Mouse (Mus musculus): Measurements from ENCODE around the gene Hilpda.

Gene Hilpda

GRCm38 (mm10) chr6:29276746-29277145 is 4.5 kb downstream of the Hilpda start:
- DNase-seq (ENCODE audit: low read depth, low spot score): peak; percentile 68

DNA sequence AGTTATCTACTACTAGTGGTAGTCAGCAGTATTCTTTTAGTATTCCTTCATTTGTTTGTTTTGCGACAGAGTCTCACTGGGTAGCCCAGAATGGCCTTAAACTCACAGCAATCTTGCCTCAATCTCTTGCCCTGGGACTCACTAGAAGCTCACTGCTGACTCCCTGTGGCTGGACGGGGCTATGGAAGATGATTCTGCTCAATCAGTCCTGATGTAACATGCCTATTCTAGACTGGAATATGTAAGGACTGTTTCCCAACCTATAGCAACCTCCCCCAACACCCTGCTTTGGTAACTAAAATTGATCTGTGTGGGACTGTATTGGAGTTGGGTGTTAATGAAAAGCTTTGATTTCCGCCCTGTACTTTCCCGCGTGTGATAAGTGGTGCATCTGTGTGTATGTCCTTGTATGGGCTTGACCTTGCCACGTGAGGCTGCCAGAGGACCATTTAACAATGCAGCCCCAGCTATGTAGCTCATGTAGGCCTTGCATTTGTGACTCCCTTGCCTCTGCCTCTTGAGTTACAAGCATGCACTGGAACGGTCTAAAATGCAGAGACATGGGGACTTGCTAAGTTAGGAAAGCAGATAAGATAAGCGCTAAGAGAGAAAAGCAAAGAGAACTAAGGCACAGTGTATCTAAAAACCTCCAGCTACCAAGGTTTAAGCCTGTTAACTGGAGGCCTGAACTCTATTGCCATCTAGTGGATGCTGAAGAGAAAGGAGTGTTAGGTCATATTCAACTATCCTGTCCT is 6.4 kb downstream of the Hilpda start:
- DNase-seq (ENCODE audit: low read depth, low spot score): peak; percentile 51

DNA sequence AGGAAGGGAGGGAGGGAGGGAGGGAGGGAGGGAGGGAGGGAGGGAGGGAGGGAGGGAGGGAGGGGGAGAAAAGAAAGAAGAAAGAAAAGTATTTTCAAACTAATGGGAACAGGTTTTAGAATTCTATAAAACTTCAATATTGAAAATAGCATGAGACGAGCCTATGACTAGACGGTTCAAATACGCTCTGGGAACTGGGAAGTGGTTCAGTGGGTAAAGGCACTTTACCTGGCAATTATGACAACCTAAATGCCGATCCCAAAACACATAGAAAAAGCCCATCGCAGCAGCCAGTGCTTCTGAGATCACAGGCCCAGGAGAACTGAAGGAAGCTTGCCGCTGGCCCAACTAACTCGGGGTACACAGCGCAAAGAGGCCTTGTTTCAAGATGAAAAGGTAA is 7.0 kb downstream of the Hilpda start, which contains the start of gene Fam71f2:
Gene Fam71f2 (plus strand): TSS at position 301 of the 400 bp plus-strand sequence.
- no peak for DNase-seq (ENCODE audit: low read depth, low spot score)

DNA sequence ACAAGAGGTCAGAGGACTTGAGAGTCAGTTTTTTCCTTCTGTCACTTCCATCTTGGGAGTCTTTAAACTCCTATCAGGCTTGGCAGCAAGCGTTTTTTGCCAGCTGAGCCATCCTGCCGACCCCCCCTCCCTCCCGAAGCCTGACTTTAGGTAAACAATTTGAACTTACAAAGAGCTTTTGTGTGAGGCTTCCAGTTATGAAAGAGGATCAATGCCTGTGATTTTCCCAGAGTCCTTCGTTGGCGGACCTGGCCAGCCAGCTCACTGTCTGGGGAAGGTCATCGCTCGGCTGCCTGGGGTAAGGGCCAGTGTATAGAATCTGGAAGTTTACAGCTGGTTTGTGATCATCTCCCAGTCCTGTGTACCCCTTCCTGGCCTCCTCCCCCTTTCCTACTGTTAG is 8.4 kb downstream of the Hilpda start:
- DNase-seq (ENCODE audit: low read depth, low spot score): no peak

DNA sequence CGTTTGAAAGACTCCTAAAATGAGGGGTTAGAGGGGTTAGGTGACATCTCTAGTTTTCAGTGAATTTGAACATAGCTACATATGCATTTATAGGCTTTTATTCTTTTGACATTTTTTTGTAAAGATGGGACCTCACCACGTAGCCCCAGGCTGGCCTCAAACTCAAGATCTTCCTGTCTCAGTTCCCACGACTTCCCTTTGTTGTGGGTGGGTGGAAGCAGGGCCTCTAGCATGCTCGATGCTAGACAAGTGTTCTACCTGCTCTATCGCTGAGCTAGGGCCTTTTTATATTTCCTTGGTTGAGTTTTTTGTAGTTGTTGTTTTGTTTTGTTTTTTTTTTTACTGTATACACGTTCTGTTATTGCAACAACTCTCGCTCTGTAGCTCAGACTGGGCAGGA is 14.6 kb downstream of the Hilpda start:
- DNase-seq (ENCODE audit: low read depth, low spot score): no peak

DNA sequence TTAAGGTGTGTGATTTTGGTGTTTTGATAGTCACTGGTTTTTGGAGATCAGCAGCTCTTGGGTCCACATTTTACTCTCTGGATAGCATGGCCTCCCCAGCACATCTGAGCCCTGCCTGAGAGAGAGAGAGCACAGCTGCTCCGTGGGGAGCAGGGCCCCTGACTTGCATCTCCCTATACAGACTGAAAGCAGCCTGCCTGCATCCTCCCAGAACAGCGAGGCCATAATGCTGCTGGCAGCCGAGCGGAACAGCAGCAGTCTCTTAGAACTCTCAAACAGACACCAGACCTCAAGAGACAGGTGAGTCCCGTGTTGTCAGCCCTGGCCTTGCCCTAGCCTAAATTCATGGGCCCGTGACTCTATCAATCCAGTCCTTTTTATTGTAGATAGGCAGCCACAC is 15.2 kb downstream of the Hilpda start:
- DNase-seq (ENCODE audit: low read depth, low spot score): no peak

- DNase-seq (ENCODE audit: low read depth, low spot score): no peak
Observed at GRCm38 (mm10) chr6:29287944-29288343, 15.7 kb downstream of the Hilpda start.

DNA sequence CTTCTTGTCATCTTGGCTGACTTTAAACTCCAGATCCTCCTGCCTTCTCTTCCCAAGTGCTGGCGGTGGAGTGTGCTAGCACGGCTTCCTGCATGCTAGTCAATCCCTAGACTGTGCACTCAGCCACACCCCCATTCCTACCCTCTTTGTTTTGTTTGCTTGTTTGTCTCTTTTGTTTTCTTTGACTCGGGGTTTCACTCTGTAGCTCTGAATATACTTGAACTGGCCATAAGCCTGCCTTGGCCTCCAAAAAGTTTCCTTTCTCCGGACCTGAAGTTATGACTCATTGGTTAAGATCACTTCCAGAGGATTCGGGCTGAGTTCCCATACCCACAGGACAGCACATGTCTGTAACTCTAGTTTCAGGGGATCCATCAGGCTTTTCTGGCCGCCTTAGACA is 16.4 kb downstream of the Hilpda start:
- DNase-seq (ENCODE audit: low read depth, low spot score): no peak

DNA sequence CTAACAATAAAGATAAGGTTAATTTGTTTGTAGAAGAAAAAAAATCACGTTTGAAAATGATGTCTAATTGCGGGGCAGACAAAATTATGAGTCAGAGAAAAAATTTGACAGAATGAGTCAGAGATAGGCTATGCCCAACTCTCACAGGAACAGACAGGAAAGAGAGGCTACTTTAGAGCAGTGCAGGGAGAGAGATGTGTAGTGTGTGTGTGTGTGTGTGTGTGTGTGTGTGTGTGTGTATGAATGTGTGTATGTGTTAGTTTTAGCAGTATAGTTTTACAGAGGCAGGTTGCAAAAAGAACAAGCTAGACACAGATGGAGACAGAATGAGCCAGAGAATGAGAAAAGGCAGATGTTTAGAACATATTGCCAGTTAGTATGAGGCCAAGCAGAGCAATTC is 26.8 kb downstream of the Hilpda start:
- no peak for DNase-seq (ENCODE audit: low read depth, low spot score)

- DNase-seq (ENCODE audit: low read depth, low spot score): no peak
Observed at GRCm38 (mm10) chr6:29303251-29303650, 31.0 kb downstream of the Hilpda start.

DNA sequence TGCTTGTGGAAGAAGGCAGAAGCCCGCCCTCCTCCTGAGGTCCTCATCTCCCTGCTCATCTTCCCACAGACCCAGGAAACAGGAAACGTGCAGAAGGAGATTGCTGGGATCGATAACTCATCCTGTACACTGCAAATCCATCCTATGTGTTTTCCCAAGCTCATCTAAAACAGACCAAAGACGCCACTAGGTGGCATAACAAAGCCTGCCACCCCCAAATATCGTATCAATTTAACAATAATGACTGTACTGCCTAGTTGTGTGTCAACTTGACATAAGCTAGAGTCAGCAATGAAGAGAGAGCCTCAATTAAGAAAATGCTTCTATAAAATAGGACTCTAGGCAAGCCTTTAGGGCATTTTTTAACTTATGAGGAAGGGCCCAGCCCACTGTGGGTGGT is 31.4 kb downstream of the Hilpda start:
- DNase-seq (ENCODE audit: low read depth, low spot score): no peak

DNA sequence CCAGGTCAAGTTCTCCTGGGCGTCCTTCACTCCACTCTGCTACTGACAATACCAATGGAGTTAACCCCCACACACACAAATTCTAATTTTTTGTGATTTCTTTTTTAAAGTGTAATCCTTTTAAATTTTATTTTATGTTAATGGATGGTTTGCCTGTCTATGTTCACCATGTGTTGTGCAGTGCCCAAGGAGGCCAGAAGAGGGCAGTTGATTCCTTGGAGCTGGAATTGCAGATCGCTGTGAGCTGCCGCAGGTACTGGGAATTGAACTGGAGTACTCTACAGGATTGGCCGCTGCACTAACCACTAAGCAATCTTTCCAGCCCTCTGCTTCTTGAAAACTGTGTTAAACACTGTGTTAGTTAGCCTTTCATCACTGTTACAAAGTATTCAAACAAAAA is 33.2 kb downstream of the Hilpda start:
- no peak for DNase-seq (ENCODE audit: low read depth, low spot score)

DNA sequence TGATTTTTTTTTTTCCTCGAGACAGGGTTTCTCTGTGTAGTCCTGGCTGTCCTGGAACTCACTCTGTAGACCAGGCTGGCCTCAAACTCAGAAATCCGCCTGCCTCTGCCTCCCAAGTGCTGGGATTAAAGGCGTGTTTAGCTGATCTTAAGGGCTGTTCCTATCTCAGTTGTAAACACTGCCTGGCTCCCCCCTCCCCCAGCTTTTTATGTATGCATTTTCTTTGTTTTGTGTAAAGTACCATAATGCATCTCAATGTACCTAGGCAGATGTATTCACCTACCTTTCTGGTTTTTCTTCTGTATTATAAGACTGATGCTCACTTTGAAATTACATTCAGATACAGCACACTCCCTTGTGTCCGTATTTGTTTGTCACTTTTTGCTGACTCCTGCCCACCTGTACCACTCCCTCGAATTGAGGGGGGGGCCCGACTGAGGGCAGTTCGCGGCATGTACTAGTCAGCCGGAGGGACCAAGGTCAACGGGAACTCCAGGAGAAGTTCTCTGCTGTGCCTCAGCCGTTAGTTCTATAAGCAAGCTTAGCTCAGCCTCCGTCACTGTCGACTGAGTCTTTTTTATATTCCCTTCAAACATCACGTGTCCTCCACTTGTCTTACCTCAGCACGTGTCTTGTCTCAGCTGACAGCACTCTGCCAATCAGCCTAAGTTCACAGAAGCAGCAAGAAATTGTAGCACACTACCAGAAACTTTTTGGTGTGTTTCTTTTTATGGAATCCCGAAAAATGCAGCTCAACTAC is 36.7 kb downstream of the Hilpda start:
- no peak for DNase-seq (ENCODE audit: low read depth, low spot score)

DNA sequence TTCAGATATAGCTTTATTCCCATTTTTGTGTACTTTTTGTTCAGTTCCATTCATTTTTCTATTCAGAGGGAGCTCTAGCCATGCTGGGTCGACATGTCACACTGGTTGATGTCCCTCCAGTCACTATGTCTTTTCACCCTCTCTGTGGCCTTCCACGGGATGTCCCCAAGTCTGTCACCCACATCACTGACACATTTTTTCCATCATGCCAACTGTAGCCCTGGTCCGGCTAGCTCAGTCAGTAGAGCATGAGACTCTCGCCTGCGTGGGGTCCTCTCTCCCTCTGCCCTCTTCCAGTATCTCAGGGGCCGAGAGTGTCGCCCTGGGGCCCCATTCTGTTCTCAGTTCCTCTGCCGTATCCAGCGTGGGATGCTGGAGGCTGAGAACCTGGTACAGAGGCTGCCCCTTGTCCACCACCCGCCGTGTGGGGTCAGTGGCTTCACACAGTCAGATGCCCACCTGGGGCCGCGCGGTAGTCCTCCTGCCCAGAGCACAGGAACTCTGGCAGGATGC is 41.5 kb downstream of the Hilpda start:
- no peak for DNase-seq (ENCODE audit: low read depth, low spot score)

DNA sequence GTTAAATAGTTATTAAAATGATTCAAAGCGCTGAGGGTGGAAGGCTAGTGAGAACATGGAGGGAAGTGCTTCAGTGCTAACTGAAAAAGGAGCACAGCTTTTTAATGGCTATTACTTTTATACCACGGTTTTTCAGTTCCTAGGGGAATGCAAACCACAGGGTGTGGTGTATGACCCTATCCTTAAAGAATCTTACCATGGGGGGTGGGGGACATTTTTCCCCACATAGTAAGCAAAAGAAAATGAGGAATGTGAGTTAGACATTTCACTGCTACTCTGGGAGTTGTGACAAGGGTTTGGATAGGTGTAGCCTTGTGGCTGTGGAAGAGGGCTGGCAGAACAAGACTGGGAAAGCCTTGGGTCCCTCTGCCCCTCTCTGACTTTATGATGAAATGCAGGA is 45.0 kb downstream of the Hilpda start:
- no peak for DNase-seq (ENCODE audit: low read depth, low spot score)

GRCm38 (mm10) chr6:29317941-29318340 is 45.7 kb downstream of the Hilpda start:
- DNase-seq (ENCODE audit: low read depth, low spot score): no peak

GRCm38 (mm10) chr6:29318879-29319278 is 46.6 kb downstream of the Hilpda start, which contains the start of gene Fam71f1:
Gene Fam71f1, plus strand, starts transcription at chr6:29319140.
- no peak for DNase-seq (ENCODE audit: low read depth, low spot score)

- DNase-seq (ENCODE audit: low read depth, low spot score): no peak
Observed at GRCm38 (mm10) chr6:29321586-29321985, 49.3 kb downstream of the Hilpda start.

GRCm38 (mm10) chr6:29322147-29322546 is 49.9 kb downstream of the Hilpda start:
- DNase-seq (ENCODE audit: low read depth, low spot score): no peak

DNA sequence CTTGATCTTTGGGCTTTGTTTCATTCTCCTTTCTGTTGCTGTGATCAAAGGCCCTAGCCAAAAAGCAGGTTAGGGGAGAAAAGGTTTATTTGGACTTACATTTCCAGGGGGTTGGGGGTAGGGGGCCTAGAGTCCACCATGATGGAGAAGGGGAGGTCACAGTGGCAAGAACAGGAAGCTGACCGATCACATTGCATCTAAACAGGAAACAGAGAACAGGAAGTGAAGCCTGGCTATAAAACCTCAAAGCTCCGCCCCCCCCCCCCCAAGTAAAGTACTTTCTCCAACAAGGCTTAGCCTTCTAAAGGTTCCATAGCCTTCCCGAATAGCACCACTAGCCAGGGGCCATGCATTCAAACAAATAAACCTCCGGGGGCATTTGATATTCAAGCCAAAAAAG is 50.4 kb downstream of the Hilpda start:
- no peak for DNase-seq (ENCODE audit: low read depth, low spot score)
